Mouse (Mus musculus) liver, postnatal 0 days (tissue): ENCODE measurements around the gene Atp6v0e. TPM values are rescaled to one million over a fixed set of nuclear protein-coding genes. Genes with fewer than 3 reads are reported as not detected.

Experiments
- ATAC-seq: fragments of 200-750 bp; cut with Nextera tagmentation; 2 replicates; pipeline ENCODE4 v1.8.0; 2017; ENCODE audit warnings: mild to moderate bottlenecking, moderate library complexity
- DNase-seq: peaks from one replicate; pipeline ENCODE4 v3.0.0-alpha.2; 2016
- H3K27ac ChIP-seq: fragments of 300-500 bp; sonication (generic); 2 replicates; pipeline ENCODE4 v1.5.1; 2014; ENCODE audit warnings: antibody characterized with exemption, moderate library complexity, mild to moderate bottlenecking, low read depth
- H3K27me3 ChIP-seq: fragments of 300-500 bp; sonication (generic); 2 replicates; pipeline ENCODE4 v1.6.1; 2014; ENCODE audit warnings: low read length, control low read depth, mixed read lengths; ENCODE audit not compliant: insufficient read depth
- H3K36me3 ChIP-seq: fragments of 300-500 bp; sonication (generic); replicated peaks from 2 replicates; pipeline ENCODE4 v1.6.1; 2014; ENCODE audit warnings: mild to moderate bottlenecking, control low read depth, low read length, moderate library complexity, mixed read lengths; ENCODE audit not compliant: insufficient read depth
- H3K4me1 ChIP-seq: fragments of 300-500 bp; sonication (generic); 2 replicates; pipeline ENCODE4 v1.6.1; 2014; ENCODE audit warnings: antibody characterized with exemption, mild to moderate bottlenecking, control low read depth; ENCODE audit not compliant: insufficient read depth
- H3K4me2 ChIP-seq: fragments of 300-500 bp; sonication (generic); 2 replicates; pipeline ENCODE4 v1.6.1; 2014; ENCODE audit warnings: low read depth, mild to moderate bottlenecking, low read length, moderate library complexity, mixed read lengths
- H3K4me3 ChIP-seq: fragments of 300-500 bp; sonication (generic); 2 replicates; pipeline ENCODE4 v1.5.1; 2014; ENCODE audit warnings: low read depth, low read length
- H3K9ac ChIP-seq: fragments of 300-500 bp; sonication (generic); replicated peaks from 2 replicates; pipeline ENCODE4 v1.6.1; 2014; ENCODE audit warnings: mild to moderate bottlenecking, moderate library complexity
- H3K9me3 ChIP-seq: fragments of 300-500 bp; sonication (generic); 2 replicates; pipeline ENCODE4 v1.6.1; 2016; ENCODE audit warnings: mild to moderate bottlenecking, control low read depth, low read length, mixed read lengths
- CTCF ChIP-seq: sonication (generic); IDR thresholded peaks from 2 replicates; pipeline ENCODE4 v1.5.1; 2016; ENCODE audit warnings: antibody characterized with exemption, low read depth
- EP300 ChIP-seq: IDR thresholded peaks from 2 replicates; pipeline ENCODE4 v1.6.1; 2016; ENCODE audit warnings: antibody characterized with exemption, low read depth, mild to moderate bottlenecking
- WGBS: fragments of 180-500 bp; shearing (Covaris S2); extraction: QIAGEN DNeasy Blood & Tissue Kit; methylation state at CpG from one replicate; pipeline ENCODE4 v1.1.7; 2014; ENCODE audit not compliant: insufficient replicate concordance; 5-methylcytosine and 5-hydroxymethylcytosine counted together
- polyA plus RNA-seq: library from polyadenylated mRNA; unstranded; fragments of >200 nt; fragmentation: Nextera tagmentation; extraction: Ambion mirVana; gene quantifications from 2 replicates; pipeline ENCODE4 v1.2.1, GENCODE M21; 2015

Gene Atp6v0e
- 122 and 126 TPM in 2 replicates for polyA plus RNA-seq

GRCm38 (mm10) chr17:26662978-26663683 lies at the start of gene Atp6v0e:
TSS of gene Atp6v0e (plus strand) at chr17:26663231.
- Histone ChIP-seq H3K4me1 (peaks cover 16% of the 10 kb centered on the region), H3K27me3 (no peaks in the 10 kb centered on the region), H3K27ac (peak within 1 kb of the TSS; percentile 31; the same call in 1 of the 2 replicates), H3K9me3 (no peaks in the 10 kb centered on the region), H3K9ac (peak within 1 kb of the TSS; percentile 58), H3K4me3 (peak within 1 kb of the TSS; percentile 49), H3K36me3 (no peaks in the 10 kb centered on the region), H3K4me2 (peak within 1 kb of the TSS; percentile 82)
- TF ChIP-seq EP300 (no peak), CTCF (peak; percentile 99)
- DNase-seq, result peak; percentile 96
- WGBS, result 2% methylated on average over 28 of the region's 28 CpGs
- peak; percentile 90 for ATAC-seq

- Histone ChIP-seq H3K4me1 (peaks cover 23% of the 10 kb centered on the region), H3K9ac (no peak overlapping the region), H3K36me3 (peaks cover 7% of the 10 kb centered on the region; the same call in 1 of the 2 replicates), H3K27ac (no peak overlapping the region), H3K27me3 (no peaks in the 10 kb centered on the region), H3K4me3 (no peak overlapping the region), H3K9me3 (no peaks in the 10 kb centered on the region), H3K4me2 (no peak overlapping the region)
- DNase-seq, result no peak
- no peak for ATAC-seq
- TF ChIP-seq EP300 (no peak), CTCF (no peak)
- WGBS, result 76% methylated on average over 6 of the region's 6 CpGs
These were observed 48.7 kb upstream of the Atp6v0e start for GRCm38 (mm10) chr17:26614286-26614685.

GRCm38 (mm10) chr17:26614708-26615486 lies 48.1 kb upstream of the Atp6v0e start:
- H3K36me3 ChIP-seq, result 0 out of 2 replicates have a peak, but pooled peaks cover 7% of the 10 kb centered on the region
- DNase-seq (no peak), ATAC-seq (no peak)
- peaks cover 23% of the 10 kb centered on the region for H3K4me1 ChIP-seq
- 78% methylated on average over 9 of the region's 9 CpGs for WGBS
- no peak for TF ChIP-seq EP300
- H3K4me3 ChIP-seq, result no peak overlapping the region
- no peak overlapping the region for H3K9ac ChIP-seq
- H3K9me3 ChIP-seq, result no peaks in the 10 kb centered on the region
- H3K27ac ChIP-seq, result no peak overlapping the region
- H3K27me3 ChIP-seq, result no peaks in the 10 kb centered on the region
- H3K4me2 ChIP-seq, result no peak overlapping the region

GRCm38 (mm10) chr17:26616696-26617095 lies 46.3 kb upstream of the Atp6v0e start:
- no peak overlapping the region for H3K4me3 ChIP-seq
- peaks cover 27% of the 10 kb centered on the region for H3K4me1 ChIP-seq
- H3K9me3 ChIP-seq, result no peaks in the 10 kb centered on the region
- no peak overlapping the region; the same call in 1 of the 2 replicates for H3K9ac ChIP-seq
- no peaks in the 10 kb centered on the region for H3K27me3 ChIP-seq
- 66% methylated on average over 2 of the region's 2 CpGs for WGBS
- TF ChIP-seq CTCF, result no peak
- TF ChIP-seq EP300, result peak; percentile 72
- 0 out of 2 replicates have a peak, but pooled peaks cover 7% of the 10 kb centered on the region for H3K36me3 ChIP-seq
- DNase-seq, result peak; percentile 32
- peak; percentile 72 for ATAC-seq
- peak overlapping the region; percentile 70; the same call in 1 of the 2 replicates for H3K27ac ChIP-seq
- H3K4me2 ChIP-seq, result no peak overlapping the region

GRCm38 (mm10) chr17:26618498-26618897 lies 44.5 kb upstream of the Atp6v0e start:
- Histone ChIP-seq H3K4me2 (no peak overlapping the region), H3K27me3 (no peaks in the 10 kb centered on the region), H3K36me3 (0 out of 2 replicates have a peak, but pooled peaks cover 5% of the 10 kb centered on the region), H3K4me1 (peaks cover 25% of the 10 kb centered on the region), H3K27ac (no peak overlapping the region), H3K4me3 (no peak overlapping the region), H3K9me3 (no peaks in the 10 kb centered on the region), H3K9ac (no peak overlapping the region)
- TF ChIP-seq CTCF (no peak), EP300 (no peak)
- no peak for DNase-seq
- 75% methylated on average over 5 of the region's 5 CpGs for WGBS
- no peak for ATAC-seq

- Histone ChIP-seq H3K27me3 (no peaks in the 10 kb centered on the region), H3K4me2 (no peak overlapping the region), H3K27ac (no peak overlapping the region), H3K4me1 (peaks cover 25% of the 10 kb centered on the region), H3K9me3 (no peaks in the 10 kb centered on the region), H3K9ac (no peak overlapping the region), H3K36me3 (peaks cover 6% of the 10 kb centered on the region; the same call in 1 of the 2 replicates), H3K4me3 (no peak overlapping the region)
- no peak for ATAC-seq
- DNase-seq, result no peak
- TF ChIP-seq CTCF, result no peak
- no peak for TF ChIP-seq EP300
- 80% methylated on average over 6 of the region's 6 CpGs for WGBS
These were observed 43.5 kb upstream of the Atp6v0e start for GRCm38 (mm10) chr17:26619577-26619976.
